Mouse (Mus musculus) cerebellum, postnatal 4 days (tissue): ENCODE results near the gene Tbx15.

Experiments
- DNase-seq, 2 experiments: peaks; one replicate each; pipeline ENCODE4 v3.0.0; 2022; ENCODE audit warnings: low spot score in 2 of 2, mixed read lengths in 1 of 2

Gene Tbx15

DNA sequence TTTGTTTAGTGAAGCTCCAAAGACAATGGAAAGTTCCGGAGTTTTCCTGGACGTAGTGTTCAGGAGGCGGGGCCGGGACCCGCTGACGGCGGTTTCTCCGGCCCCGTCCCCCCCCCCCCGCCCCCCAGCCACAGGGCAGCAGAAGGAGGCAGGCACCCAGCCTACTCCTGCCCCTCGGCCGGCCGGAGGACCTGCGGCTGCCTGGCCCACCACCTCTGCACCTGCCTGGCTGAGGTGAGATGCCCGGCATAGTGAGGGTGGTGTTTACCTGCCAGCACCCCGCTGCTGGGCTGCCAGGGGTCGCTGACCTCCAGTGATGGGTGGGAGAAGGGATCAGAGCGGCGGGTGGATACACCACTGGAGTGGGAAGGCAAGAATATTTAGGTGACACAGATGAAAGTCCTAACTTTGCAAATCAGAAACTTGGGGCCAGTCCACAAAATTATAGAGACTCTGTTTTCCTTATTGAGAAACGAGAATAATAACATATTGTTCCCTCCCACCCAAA, at the start of gene Tbx15:
Tbx15 (plus strand) TSS at position 169 of the 508 bp plus-strand sequence.
- no peak for DNase-seq

DNA sequence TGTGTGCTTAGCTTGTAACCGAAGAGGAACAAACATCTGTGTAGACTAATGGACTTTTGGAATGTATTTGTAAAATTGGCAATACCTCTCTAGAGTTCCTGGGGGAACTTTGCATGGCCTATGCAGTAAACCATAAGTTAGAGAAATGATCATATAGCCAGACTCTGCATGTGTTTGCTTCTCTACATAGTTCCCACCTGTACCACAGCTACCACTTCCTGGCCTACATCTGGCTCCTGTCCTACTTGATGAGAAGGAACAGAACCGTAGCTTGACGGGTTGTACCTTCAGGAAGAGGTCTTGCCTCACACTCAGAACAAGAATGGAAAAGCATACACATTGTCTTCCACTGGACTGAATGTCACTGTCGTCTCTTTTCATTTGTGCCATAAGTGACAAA, 46.6 kb upstream of the Tbx15 start:
- no peak for DNase-seq

DNA sequence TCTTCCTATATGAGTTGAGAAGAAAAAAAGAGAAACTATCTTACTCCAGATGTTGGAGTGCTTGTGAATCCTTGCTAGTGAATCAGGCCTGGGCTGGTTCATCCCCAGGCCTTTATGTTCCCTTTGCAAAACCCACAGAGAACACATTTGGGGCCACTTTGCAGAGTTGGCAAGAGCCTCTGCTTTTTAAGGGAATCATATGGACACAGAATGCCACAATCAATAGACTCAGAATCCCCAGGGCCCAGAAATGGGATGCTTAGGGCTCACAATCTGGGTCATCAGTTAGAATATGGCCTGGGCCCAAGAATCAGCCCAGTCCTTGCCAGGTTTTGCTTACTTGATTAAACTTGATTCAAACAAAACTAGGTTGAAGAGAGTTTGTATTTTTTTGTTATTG, 36.9 kb upstream of the Tbx15 start:
- no peak for DNase-seq

DNA sequence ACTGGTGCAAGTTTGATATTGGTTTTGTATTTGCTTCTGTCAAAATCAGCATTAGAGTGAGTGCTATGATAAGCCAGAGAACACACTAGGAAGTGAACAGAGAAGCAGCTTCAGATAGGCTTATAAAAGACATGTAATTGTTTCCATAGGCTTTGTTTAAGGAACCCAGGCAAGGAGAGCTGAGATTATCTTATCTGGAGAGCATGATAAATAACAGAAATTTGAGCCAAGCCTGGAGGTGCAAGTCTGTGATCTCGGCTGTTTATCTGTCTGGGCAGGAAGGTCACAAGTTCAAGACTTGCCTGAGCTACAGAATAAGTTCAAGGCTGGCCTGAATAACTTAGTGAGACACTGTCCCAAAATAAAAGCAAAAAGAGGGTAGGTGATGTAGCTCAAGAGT, 31.8 kb upstream of the Tbx15 start:
- no peak for DNase-seq

DNA sequence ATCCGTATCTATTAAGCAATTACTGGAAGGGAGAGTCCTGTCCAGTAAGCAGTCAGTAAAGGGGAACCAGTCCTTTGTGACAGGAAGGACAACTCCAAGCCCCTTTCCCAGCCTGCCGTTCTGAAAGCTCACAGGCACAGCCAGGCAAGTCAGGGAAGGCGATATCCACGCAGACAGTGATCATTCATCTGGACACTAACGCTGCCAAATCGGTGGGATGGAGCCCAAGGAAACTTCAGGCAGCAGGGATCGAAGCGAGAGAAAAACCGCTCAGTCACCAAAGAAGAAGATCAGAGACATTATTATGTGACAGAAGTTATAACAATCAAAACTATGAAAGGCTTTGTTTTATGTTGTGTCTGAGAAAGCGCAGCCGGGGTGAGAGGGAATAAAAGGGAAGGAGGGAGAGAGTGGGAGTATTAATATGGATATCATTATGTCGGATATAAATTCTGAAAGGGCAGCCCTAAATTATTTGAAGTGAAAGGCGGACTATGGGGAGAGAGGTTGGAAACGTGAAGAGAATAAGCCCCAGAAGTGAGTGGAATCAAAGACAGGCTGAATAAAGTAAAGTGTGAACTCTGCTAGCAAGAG, 29.0 kb upstream of the Tbx15 start:
- DNase-seq = no peak

DNA sequence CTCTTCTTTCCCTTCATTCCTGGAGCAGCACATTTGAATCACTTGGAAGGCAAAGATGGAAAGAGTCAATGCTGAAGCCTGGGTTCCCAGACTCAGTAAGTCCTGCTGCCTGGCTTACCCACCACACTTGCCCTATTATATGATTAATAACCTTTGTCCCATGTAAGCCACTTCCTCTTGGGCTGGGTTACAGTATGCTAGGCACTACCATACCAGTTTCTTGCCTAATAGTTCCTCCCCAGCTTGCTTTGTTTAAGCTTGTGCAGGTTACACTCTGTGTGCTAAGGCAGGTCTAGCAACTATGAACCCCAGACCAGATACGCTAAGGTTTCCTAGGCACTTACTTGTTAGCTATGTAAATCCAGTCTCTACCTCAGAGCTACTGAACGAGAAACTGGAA, 12.4 kb upstream of the Tbx15 start:
- DNase-seq = no peak

DNA sequence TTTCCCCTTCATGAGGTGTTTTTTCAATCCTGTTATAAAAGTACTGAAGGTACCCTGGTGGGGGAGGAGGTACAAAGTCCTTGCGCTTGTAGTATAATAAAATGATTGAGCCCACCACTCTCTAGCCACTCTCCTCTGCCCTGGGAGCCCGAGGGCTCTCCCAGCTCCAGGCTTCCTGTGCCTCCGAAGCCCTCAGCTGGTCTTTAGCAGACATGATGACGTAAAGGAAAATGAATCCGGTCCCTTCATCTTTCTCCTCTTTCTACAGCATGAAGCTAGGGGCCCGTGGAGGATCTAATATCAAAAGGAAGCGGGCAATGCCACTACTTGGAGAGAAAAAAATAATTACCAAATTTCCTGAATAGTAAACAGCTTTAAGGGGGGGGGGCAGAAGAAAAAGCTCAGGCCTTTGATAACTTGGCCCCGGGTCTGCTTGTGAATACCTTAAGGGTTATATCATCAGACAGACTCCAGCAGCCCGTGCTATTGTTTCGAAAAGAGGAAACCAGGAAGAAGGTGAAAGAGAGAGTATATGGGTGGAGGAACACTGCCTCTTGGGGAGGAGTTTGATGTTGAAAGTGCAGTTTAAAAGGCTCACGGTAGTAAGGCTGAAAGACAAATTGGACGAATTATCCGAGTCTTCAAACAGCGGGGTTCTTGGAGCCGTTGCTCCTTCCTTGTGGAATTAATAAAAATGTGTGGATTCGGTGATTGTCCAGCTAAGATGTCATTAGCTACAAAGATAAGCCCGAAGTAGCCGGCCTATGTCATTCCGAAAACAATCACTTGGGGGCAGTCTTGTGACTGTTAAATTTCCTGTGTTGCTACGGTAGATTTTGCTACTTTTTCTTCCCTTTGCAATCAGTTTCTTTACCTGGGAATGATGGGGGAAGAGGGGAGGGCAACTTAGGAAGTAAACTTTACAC, 6.5 kb upstream of the Tbx15 start:
- DNase-seq = peak; percentile 34 to 61

DNA sequence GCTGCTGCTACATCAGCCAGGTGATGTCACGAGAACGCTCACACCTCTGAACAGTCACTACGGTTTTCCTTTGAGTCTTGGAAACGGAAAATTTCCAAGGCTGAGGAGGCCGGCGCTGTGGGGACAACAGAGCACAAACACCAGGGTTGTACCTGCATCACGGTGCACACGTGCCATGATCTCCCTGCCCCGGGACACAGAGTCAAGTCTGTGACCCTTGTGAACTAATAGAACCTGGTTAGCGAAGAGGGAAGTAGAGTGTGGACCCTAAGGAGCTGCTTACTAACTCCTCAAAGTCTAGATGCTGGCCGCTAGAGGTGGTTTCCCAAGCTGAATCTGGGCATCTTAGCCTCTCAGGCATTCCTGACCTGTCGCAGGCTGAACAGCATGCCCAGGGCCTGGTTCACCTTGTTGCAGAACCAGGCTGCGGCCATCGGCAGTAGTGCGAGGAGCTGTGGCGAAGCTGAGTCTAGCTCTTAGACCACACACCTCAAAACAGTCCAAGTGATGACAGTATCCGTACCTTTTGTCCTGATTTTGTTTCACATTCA, 5.8 kb upstream of the Tbx15 start:
- no peak for DNase-seq

DNA sequence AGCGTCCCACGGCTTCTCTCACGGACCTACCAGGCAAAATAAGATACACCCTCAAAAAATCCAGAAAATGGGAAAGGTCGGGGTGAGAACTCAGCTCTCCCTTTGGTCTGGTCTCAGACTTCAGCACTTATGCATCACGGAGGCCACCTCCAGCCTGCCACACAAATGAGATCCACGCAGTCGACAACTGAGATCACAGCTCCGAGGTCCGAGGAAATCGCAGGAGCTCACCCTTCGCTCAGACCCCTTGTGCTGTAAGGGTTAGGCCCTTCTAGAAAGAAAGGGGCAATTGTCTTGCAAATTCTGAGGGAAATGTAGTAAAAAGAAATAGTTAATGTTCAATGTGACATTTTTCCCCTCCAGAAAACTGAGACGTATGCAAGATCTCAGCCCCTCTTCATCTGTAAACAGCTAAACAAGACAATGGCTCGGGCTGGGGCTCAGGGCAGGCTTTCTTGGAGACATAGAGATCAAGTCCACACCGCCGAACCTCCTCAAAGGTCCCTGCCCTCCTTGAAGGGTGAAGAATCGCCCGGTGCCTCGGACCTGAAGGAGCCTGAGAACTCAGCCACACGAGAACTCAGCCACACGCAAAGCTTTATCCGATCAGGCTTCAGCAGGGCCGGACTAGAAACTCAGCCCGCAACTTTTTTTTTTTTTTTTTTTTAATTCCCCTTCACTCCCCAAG, 4.9 kb upstream of the Tbx15 start:
- DNase-seq = no peak

DNA sequence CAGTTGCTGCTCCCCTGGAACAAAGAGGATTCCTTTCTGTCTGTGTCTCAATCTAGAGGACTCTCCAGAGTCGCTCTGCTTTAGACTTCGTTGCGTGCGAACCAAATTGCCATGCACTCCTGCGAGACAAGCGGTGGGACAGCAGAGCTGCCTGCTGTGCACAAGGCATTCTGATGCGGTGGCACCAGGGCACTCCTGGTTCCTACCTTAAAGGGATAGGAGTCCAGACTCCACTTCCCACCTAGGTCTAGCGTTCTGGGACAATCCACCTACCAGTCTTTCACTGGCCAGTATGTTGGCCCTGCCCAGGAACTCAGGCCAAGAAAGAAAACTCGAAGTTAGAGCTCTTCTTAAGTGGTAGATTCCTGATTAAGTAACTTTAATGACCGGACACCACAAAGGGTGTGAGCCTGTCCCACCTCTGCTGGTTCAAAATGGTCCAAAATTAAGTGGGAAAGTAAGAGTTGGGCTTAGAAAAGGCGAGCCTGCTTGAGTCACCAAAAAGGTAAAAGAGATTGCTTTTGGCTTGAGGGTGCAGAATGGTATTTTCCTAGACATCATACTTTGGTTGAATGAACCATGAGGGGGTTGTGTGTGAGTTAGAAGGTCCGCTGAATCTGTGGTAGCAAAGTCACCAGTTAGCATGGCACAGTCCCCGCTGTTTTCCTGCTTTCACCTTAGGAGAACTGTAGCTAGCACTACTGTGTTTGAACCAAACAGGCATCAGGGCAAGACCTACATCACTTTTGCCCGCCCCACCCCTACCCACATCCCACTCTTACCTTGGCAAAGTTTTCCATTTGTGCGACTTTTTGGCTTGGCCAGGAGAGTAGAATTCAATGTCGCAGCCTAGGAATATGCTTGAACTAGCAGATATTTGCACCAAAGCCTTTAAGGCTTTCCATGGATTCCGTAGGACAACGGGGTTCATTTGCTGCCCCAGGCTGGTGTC, 4.1 kb upstream of the Tbx15 start:
- DNase-seq = no peak

DNA sequence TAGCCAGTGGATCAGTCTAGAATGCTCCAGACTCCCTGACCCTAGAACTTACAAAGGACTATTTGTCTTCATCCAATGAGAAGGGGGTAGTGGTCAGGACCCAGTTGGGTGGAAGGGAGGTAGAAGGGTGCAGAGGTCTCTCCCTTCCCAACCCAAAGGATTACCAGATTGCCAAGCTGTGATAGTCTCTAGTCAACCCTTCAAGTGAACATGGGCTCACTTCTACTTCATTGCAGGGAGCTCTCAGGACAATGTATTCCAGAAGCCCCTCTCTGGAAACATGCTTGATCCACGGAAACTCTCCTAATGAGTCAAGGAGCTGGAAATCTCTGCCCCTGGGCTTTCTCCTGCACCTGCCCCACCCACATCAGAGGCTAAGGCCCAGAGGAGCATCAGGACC, 1.5 kb upstream of the Tbx15 start:
- DNase-seq = no peak

DNA sequence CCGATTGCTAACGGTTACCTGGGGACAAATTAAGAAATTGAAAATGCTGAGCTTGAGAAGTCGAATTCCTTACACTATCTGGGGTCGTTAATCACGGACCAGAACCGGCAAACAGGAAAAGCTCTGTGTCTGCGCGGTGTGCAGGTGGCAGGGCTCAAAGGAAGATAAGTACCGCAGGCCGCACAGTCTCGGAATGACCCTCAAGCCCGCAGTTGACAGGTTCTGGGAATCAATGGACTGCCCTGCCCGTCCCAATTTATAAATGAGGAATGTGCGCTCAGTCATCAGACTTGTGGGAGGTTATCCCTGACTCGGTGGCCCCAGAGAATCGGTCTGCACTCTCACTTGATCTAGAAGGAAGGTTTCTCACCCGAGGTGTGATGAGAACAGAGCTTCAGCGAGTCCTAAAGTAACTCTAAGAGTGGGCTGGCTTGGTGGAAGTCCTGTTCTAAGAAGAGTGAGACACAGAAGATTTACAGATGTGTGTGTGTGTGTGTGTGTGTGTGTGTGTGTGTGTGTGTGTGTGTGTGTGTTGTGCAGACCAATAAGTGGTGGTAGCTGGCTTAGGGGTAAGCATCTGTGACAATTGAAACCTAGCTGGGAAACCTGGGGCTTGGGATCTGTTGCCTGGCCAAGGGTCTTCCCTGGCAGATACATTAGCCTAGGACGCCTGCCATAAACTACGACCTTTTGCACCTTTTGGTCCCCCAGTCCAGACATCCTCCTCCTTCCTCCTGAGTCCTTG, 708 bp upstream of the Tbx15 start:
- DNase-seq = no peak

DNA sequence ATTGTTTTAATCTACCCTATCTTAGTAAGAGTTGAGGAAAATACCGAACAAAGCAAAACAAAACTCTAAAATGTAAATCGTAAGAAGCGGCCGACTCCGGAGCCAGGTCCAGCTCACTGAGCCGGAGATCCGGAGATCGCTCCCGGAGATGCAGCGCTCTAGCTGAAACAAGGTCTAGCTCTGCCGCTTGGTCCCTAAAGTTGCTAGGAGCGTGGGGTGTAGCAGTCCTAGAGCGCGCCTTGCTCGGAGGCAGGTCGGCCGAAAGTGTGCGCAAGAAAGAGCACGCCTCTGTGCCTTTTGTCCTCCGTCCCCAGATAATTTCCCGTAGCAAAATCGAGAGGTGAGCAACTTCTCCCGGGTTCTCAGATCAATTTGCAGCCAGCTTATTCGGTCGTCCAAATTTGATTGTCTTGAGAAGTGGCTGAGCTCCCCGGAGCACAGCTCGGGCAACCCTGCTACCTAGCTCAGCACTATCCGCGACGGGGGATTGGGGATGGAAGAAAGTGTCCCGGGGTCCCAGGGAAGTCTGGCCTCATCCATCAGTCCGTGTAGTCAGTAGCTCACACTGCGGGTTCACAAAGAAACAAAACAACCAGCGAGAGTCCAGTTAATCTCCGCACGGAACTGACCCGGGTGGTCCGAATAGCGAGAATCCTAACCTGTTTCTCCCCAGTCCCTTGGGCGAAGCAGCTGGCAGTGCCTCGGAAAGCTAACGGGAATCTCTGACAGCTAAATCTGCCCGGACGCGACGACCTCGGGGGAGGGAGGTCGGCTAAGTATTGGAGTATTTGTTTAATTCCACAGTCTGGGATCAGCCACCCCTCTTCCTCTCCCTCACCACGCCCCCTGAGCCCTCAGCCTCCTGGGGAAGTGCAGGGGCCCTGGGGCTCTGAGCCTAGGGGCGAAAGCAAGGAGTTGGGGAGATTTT, 894 bp downstream of the Tbx15 start:
- no peak for DNase-seq

DNA sequence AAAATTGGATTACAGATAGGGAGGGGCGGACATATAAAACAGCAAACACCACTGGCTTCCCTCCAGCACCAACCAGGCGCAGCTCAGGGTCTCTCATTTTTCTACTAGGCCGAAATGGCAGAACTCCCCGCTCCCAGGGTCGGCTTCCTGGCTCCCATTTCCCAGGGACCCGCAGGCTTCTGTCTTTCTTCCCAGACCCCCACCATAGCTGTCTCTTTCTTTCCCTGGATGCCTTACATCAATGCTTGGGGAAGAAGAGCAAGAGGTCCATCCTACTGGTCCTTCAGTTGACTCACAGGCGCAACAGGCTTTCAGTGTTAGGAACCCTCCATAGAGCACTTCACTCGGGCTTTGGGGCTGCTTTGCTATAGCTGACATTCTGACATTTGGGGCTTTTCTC, 2.3 kb downstream of the Tbx15 start:
- no peak for DNase-seq

DNA sequence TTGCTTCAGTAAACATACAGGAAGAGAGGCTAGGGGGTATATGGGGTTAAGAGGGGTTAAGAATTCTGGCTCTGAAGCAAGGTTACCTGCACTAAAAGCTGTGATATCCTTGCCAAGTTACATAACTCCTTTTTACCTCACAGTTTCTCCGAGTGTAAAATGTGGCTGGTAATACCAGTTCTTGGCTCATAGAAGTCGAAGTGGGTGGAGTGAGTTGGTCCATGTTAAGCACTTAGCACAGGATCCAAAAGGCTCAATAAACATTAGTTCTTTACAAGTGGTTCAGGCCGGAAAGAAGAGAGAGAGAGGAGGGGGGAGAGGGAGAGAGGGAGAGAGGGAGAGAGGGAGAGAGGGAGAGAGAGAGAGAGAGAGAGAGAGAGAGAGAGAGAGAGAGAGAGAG, 5.2 kb downstream of the Tbx15 start:
- DNase-seq = no peak

DNA sequence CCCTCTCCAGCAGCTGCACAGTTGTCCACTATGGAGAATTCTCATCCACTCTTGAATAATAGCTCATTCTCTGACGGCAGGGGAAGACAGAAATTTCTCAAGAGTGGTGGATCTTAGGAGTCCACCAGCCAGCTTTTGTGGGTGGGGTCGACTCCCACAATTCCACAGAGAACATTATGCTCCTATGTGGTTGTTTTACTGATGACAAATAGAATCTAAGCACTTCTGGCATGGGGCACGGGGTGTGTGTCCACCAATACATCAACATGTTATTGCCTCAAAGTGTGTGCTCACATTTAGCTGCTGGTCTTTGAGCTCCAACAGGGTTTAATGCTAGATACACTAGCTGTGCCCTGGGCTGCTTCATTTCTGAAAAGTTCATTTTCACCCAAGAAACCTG, 6.4 kb downstream of the Tbx15 start:
- DNase-seq = no peak

DNA sequence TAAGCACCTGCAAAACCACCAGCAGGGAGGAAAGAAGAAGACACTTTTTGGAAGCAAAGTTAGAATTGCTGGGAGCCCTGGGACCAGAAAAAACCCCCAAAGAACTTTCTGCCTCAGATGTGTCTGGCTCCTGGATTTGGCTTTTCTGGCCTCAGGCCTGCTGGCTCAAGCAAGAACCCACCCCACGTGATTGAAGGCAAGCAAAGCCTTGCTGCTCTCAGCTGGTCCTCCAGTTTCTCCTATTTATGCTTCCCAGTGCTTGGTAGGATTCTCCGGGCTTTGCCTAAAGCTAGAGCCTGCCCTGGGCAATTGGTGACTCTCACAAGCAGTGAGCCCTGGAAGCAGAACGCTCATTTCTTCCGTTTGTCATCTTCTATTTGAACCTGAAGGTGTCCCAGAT, 7.4 kb downstream of the Tbx15 start:
- DNase-seq = no peak

DNA sequence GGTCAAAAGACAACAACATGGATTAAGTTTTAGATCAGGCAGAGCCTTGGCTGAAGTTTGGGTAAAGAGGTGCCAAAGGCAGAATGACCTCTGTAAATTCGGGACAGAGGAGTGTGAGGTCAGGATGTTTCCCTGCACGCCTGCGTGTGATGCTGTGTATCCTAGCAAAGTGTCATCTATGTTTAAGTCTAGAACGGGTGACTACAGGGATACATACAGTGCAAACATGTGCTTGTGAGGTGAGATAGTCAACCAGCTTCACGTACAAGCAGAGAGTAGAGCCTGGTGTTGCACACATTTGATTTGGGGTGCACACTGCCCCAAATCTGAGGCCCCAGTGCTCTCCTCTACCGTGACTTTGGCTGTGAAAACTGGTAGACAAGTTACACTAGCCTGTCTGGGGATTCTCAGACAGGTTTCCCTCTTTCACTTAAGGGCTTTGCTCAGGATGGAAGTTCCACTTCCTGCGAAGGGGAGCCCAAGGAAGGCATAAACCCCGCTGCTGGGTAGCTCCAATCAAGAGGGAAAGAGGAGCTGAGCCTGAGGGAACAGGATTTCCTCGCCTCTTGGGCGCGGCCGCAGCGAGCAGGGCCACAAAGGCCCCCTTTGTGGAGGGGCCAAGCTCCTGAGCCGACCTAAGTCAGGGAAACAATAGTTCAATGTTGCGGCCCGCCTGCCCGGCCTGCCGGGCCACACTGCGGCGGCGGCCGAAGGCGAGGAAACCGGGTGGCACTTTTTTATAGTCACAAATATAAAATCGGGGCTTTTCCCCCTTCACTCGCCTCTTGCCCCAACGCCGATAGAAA, 8.0 kb downstream of the Tbx15 start:
- DNase-seq = no peak
